Comparison of ENCODE assay signal across 10 mouse cellular contexts in the genomic region with DNA sequence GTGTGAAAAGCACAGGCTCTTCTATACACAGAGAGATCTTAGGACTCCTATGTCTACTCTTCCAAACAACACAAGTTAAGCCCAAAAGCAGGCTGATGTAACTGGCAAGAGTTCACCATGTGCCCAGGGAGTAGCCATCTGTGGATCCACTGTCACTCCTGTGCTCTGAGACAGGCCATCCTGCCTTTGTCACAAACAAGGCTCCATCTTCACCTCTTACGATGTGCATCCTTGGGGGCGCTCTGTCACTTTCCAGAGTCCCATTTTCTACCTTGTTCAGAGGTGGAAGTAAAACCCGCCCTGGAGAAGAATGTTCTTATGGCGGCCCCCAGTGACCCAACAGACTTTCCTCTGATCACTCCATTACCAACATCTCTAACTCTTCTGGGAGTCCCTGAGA. TPM values are rescaled to one million over a fixed set of nuclear protein-coding genes. Genes with fewer than 3 reads are reported as not detected.
DNase-seq lines count a peak whose midpoint lies in the region; ATAC-seq lines count a peak whose summit lies in the region.
"Had no signal": no experiment of that assay in that cellular context is flagged by ENCODE, and none has a peak within 500 bp of the region (broad histone marks: within the 10 kb centered on the region; RNA-seq: fewer than 3 reads in every experiment).

No protein-coding gene starts in this region.

- no peaks in the 10 kb centered on the region for H3K9me3 ChIP-seq in heart, embryonic 13.5 days
- no peaks in the 10 kb centered on the region for H3K9me3 ChIP-seq in embryonic facial prominence, embryonic 14.5 days (ENCODE audit: control insufficient read depth, low read length)
- no peaks in the 10 kb centered on the region for H3K9me3 ChIP-seq in midbrain, embryonic 14.5 days (ENCODE audit: control insufficient read depth, low read length)

- H3K4me3 ChIP-seq in heart, embryonic 13.5 days: peak overlapping the region; percentile 58; the same call in 1 of the 2 replicates
- H3K4me3 ChIP-seq in embryonic facial prominence, embryonic 14.5 days (ENCODE audit: low read depth, low read length): no peak overlapping the region; the same call in 1 of the 2 replicates
- peak overlapping the region; percentile 44 for H3K4me3 ChIP-seq in midbrain, embryonic 14.5 days (replicated peaks; ENCODE audit: low read depth, low read length)

- DNase-seq in heart, adult 9 months (ENCODE audit: low spot score in 2 of 2): no peak
- no peak for DNase-seq in embryonic facial prominence, embryonic 14.5 days (ENCODE audit: low spot score)
- DNase-seq in induced T-regulatory cell, adult 2 months (ENCODE audit: low read depth): peak; percentile 20
- DNase-seq in midbrain, embryonic 14.5 days: peak; percentile 40
- DNase-seq in ovary, postnatal 10 days (ENCODE audit: low spot score): no peak
- DNase-seq in left cerebral cortex, postnatal 10 days (ENCODE audit: extremely low spot score in 1 of 2, low spot score in 2 of 2): no peak

- H3K9ac ChIP-seq in heart, embryonic 13.5 days: no peak overlapping the region
- no peak overlapping the region for H3K9ac ChIP-seq in embryonic facial prominence, embryonic 14.5 days (ENCODE audit: low read depth, low read length)
- peak overlapping the region; percentile 54; the same call in 1 of the 2 replicates for H3K9ac ChIP-seq in midbrain, embryonic 14.5 days (replicated peaks; ENCODE audit: low read length)

- peaks cover 92% of the 10 kb centered on the region for H3K27me3 ChIP-seq in heart, embryonic 13.5 days (replicated peaks)
- H3K27me3 ChIP-seq in embryonic facial prominence, embryonic 14.5 days (replicated peaks; ENCODE audit: control insufficient read depth, insufficient read depth, low read length): peaks cover 56% of the 10 kb centered on the region
- peaks cover 4% of the 10 kb centered on the region for H3K27me3 ChIP-seq in midbrain, embryonic 14.5 days (ENCODE audit: control insufficient read depth, insufficient read depth, low read length)

- H3K27ac ChIP-seq in heart, embryonic 13.5 days (replicated peaks): no peak overlapping the region
- no peak overlapping the region for H3K27ac ChIP-seq in embryonic facial prominence, embryonic 14.5 days (replicated peaks; ENCODE audit: low read depth, low read length)
- peak overlapping the region; percentile 46; the same call in 1 of the 2 replicates for H3K27ac ChIP-seq in midbrain, embryonic 14.5 days (replicated peaks; ENCODE audit: low read depth, low read length)

- H3K4me1 ChIP-seq in heart, embryonic 13.5 days: peaks cover 28% of the 10 kb centered on the region
- peaks cover 5% of the 10 kb centered on the region for H3K4me1 ChIP-seq in embryonic facial prominence, embryonic 14.5 days (ENCODE audit: control insufficient read depth, insufficient read depth, low read length)
- peaks cover 20% of the 10 kb centered on the region for H3K4me1 ChIP-seq in midbrain, embryonic 14.5 days (ENCODE audit: control insufficient read depth, insufficient read depth, low read length)

- H3K4me2 ChIP-seq in heart, embryonic 13.5 days: peak overlapping the region; percentile 94
- peak overlapping the region; percentile 87 for H3K4me2 ChIP-seq in embryonic facial prominence, embryonic 14.5 days (ENCODE audit: low read depth, low read length)
- H3K4me2 ChIP-seq in midbrain, embryonic 14.5 days (ENCODE audit: low read length): peak overlapping the region; percentile 93

- ATAC-seq in heart, embryonic 13.5 days (ENCODE audit: extremely low read depth, insufficient number of reproducible peaks, low FRiP score, low TSS enrichment): no peak
- ATAC-seq in embryonic facial prominence, embryonic 14.5 days (ENCODE audit: low read depth): no peak
- ATAC-seq in midbrain, embryonic 14.5 days (ENCODE audit: low FRiP score, low TSS enrichment): no peak
- no peak for ATAC-seq in megakaryocyte-erythroid progenitor cell, adult 5-6 weeks (replicated peaks; ENCODE audit: low FRiP score, low TSS enrichment, poor library complexity, severe bottlenecking)

- WGBS in heart, embryonic 13.5 days: 4% methylated on average over 4 of the region's 4 CpGs
- 11% methylated on average over 4 of the region's 4 CpGs for WGBS in embryonic facial prominence, embryonic 14.5 days
- 1% methylated on average over 4 of the region's 4 CpGs for WGBS in midbrain, embryonic 14.5 days

- H3K36me3 ChIP-seq in heart, embryonic 13.5 days: no peaks in the 10 kb centered on the region
- no peaks in the 10 kb centered on the region for H3K36me3 ChIP-seq in embryonic facial prominence, embryonic 14.5 days (ENCODE audit: control insufficient read depth, insufficient read depth, low read length)
- H3K36me3 ChIP-seq in midbrain, embryonic 14.5 days (ENCODE audit: control insufficient read depth, insufficient read depth, low read length): no peaks in the 10 kb centered on the region

- intact Hi-C loops in left cerebral cortex, postnatal 10 days (cut with DNase I): loop anchor here (1.0 to 5.0 kb wide), 3 partner anchors 52 to 307 kb away; no protein-coding TSS in a partner anchor

RNA-seq across cellular contexts. Expression of a gene that starts 1.6 kb away (rescaled TPM):
- polyA plus RNA-seq in heart, embryonic 13.5 days (2015; fragmentation: Nextera tagmentation; extraction: Ambion mirVana): 0.11 TPM in 1 of 2 replicates, not detected in the other
- polyA plus RNA-seq in embryonic facial prominence, embryonic 14.5 days (2014; fragmentation: Nextera tagmentation; extraction: Ambion mirVana): 0.42 and 5.3 TPM in 2 replicates
- polyA plus RNA-seq in midbrain, embryonic 14.5 days (2014; fragmentation: Nextera tagmentation; extraction: Ambion mirVana): 44.5 and 62.6 TPM in 2 replicates
- total RNA-seq in megakaryocyte-erythroid progenitor cell, adult 5-6 weeks (2014; fragmentation: Nextera tagmentation): not detected in 2 replicates
- total RNA-seq in megakaryocyte-erythroid progenitor cell, adult 5-6 weeks (2017): 0.52 and 0.88 TPM in 2 replicates
- total RNA-seq in left cerebral cortex, postnatal 10 days (2021): not detected
- polyA plus RNA-seq: stomach, embryonic 14.5 days had no signal

RNA-seq across cellular contexts. Expression of a gene that starts 20.2 kb away (rescaled TPM):
- 19.7 and 21.3 TPM in 2 replicates for polyA plus RNA-seq in heart, embryonic 13.5 days (2015; fragmentation: Nextera tagmentation; extraction: Ambion mirVana)
- 19.3 and 21.0 TPM in 2 replicates for polyA plus RNA-seq in embryonic facial prominence, embryonic 14.5 days (2014; fragmentation: Nextera tagmentation; extraction: Ambion mirVana)
- polyA plus RNA-seq in midbrain, embryonic 14.5 days (2014; fragmentation: Nextera tagmentation; extraction: Ambion mirVana): 25.4 and 34.8 TPM in 2 replicates
- total RNA-seq in megakaryocyte-erythroid progenitor cell, adult 5-6 weeks (2014; fragmentation: Nextera tagmentation): 21.0 and 40.2 TPM in 2 replicates
- 27.1 and 30.4 TPM in 2 replicates for total RNA-seq in megakaryocyte-erythroid progenitor cell, adult 5-6 weeks (2017)
- total RNA-seq in left cerebral cortex, postnatal 10 days (2021): 10 to 100 TPM; 25.0 to 28.4 TPM

RNA-seq across cellular contexts. Expression of a gene that starts 45.0 kb away (rescaled TPM):
- polyA plus RNA-seq in heart, embryonic 13.5 days (2015; fragmentation: Nextera tagmentation; extraction: Ambion mirVana): 52.6 and 67.5 TPM in 2 replicates
- polyA plus RNA-seq in embryonic facial prominence, embryonic 14.5 days (2014; fragmentation: Nextera tagmentation; extraction: Ambion mirVana): 137 and 146 TPM in 2 replicates
- 40.1 and 76.3 TPM in 2 replicates for polyA plus RNA-seq in midbrain, embryonic 14.5 days (2014; fragmentation: Nextera tagmentation; extraction: Ambion mirVana)
- total RNA-seq in megakaryocyte-erythroid progenitor cell, adult 5-6 weeks (2014; fragmentation: Nextera tagmentation): 3.8 and 5.3 TPM in 2 replicates
- total RNA-seq in megakaryocyte-erythroid progenitor cell, adult 5-6 weeks (2017): 5.9 and 6.7 TPM in 2 replicates
- total RNA-seq in left cerebral cortex, postnatal 10 days (2021): 10 to 100 TPM; 28.1 to 37.0 TPM

RNA-seq across cellular contexts. Expression of a gene that starts 47.5 kb away (rescaled TPM):
- polyA plus RNA-seq in heart, embryonic 13.5 days (2015; fragmentation: Nextera tagmentation; extraction: Ambion mirVana): 0.08 TPM in 1 of 2 replicates, not detected in the other
- polyA plus RNA-seq in embryonic facial prominence, embryonic 14.5 days (2014; fragmentation: Nextera tagmentation; extraction: Ambion mirVana): 1.0 TPM in 2 replicates
- polyA plus RNA-seq in midbrain, embryonic 14.5 days (2014; fragmentation: Nextera tagmentation; extraction: Ambion mirVana): not detected in 2 replicates
- not detected in 2 replicates for total RNA-seq in megakaryocyte-erythroid progenitor cell, adult 5-6 weeks (2014; fragmentation: Nextera tagmentation)
- total RNA-seq in megakaryocyte-erythroid progenitor cell, adult 5-6 weeks (2017): not detected in 2 replicates
- total RNA-seq in left cerebral cortex, postnatal 10 days (2021): not detected
- polyA plus RNA-seq: C2C12; stomach, embryonic 14.5 days had no signal

RNA-seq across cellular contexts. Expression of a gene that starts 56.8 kb away (rescaled TPM):
- 0.18 and 0.20 TPM in 2 replicates for polyA plus RNA-seq in heart, embryonic 13.5 days (2015; fragmentation: Nextera tagmentation; extraction: Ambion mirVana)
- polyA plus RNA-seq in embryonic facial prominence, embryonic 14.5 days (2014; fragmentation: Nextera tagmentation; extraction: Ambion mirVana): 0.88 and 0.97 TPM in 2 replicates
- polyA plus RNA-seq in midbrain, embryonic 14.5 days (2014; fragmentation: Nextera tagmentation; extraction: Ambion mirVana): 16.7 and 22.6 TPM in 2 replicates
- total RNA-seq in megakaryocyte-erythroid progenitor cell, adult 5-6 weeks (2014; fragmentation: Nextera tagmentation): 3.3 TPM in 1 of 2 replicates, not detected in the other
- total RNA-seq in megakaryocyte-erythroid progenitor cell, adult 5-6 weeks (2017): 0.52 and 1.8 TPM in 2 replicates
- under 1 TPM in 1 of 2 experiments, not detected in 1; 0.24 TPM for total RNA-seq in left cerebral cortex, postnatal 10 days (2021)
- polyA plus RNA-seq: C2C12; stomach, embryonic 14.5 days had no signal

Comparison
In these comparisons a context has a peak if more than half of its experiments do, and no peak if none do; other contexts are left out.
1. DNase-seq: peak in induced T-regulatory cell, adult 2 months (single experiment) and midbrain, embryonic 14.5 days (single experiment); none in heart, adult 9 months (0 of 2), embryonic facial prominence, embryonic 14.5 days (single experiment), ovary, postnatal 10 days (single experiment) and left cerebral cortex, postnatal 10 days (0 of 2).
2. Peak in every context shown above with its lines, with median percentiles within 50 percentile points of each other: H3K4me2 ChIP-seq.